Mouse (Mus musculus): ENCODE measurements around the gene Vma21. TPM values are rescaled to one million over a fixed set of nuclear protein-coding genes. Genes with fewer than 3 reads are reported as not detected.
A peak's percentile ranks its signal among the peaks of the same experiment; 100 is the strongest.

The Vma21 gene
- 0.87 and 1.8 TPM in 2 replicates for polyA plus RNA-seq (2012; rRNA removed)

DNA sequence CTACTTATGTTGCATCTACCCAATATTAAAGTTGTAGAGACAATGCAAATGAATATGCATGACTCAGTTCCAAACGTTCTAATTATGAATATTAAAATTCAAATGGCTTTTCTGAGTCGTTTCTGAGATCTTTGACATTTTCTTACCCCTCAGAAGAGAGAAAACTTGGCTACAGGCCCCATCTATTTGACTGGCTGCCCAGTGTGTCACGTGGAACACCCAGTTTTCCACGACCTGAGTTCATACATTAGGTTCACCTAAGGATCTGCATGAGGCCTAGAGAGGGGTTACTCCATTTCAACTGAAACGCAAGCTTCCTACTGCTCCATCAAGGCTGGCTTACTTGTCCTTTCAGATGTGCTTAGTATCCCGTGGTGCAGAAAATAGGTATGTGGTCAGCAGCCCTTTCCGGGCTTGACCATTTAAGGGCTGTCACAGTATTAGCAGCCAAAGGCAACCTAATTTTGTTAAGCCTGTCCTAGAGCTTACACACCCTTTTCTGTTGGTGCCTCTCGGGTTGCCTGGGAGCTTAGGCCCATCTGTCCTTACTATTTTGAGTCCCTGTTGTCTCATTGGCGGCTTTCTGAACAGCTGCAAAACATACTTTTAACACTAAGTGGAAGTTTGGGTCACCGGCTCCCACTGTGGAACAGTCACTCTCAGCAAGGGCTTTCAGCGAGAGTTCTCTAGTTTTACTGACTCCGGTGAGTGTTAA is at the start of gene Vma21:
TSS of gene Vma21 (plus strand) at position 294 of the 715 bp plus-strand sequence.
- Histone ChIP-seq H3K36me3 (ENCODE audit: control insufficient read depth, insufficient read depth, low read length) (no peaks in the 10 kb centered on the region), H3K27ac (ENCODE audit: control insufficient read depth, insufficient read depth, low read depth, low read length) (peak within 1 kb of the TSS; percentile 74), H3K4me3 (ENCODE audit: control insufficient read depth, low read depth, low read length) (peak within 1 kb of the TSS; percentile 83), H3K27me3 (ENCODE audit: control insufficient read depth, insufficient read depth, low read length) (no peaks in the 10 kb centered on the region), H3K4me1 (ENCODE audit: control insufficient read depth, insufficient read depth, low read length) (no peaks in the 10 kb centered on the region)
- no peak for TF ChIP-seq CTCF (IDR thresholded peaks at IDR 0.05; ENCODE audit: control insufficient read depth, insufficient read depth, insufficient replicate concordance, low read depth, low read length)
- no peak for TF ChIP-seq POLR2A (IDR thresholded peaks at IDR 0.05; ENCODE audit: control insufficient read depth, low read depth, low read length)

DNA sequence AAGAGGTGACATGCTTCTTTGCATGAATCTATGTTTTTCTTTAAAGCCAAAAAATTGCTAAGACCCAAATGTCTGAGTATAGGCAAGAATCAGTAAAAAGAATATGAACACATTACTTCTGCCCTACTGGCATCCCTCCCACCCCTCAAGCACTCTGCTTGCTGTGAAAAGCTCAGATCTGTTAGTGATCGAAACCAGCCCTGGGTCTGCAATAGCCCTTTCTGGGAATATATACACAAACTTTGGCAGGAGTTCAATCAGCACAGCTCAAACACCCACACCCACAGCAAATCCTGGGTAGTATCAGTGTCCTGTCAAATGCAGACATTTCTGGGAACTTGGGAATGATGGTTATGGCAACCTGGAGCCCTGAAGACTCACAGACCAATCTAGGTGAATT is 47.8 kb upstream of the Vma21 start:
- H3K27me3 ChIP-seq (ENCODE audit: control insufficient read depth, insufficient read depth, low read length): no peaks in the 10 kb centered on the region
- H3K36me3 ChIP-seq (ENCODE audit: control insufficient read depth, insufficient read depth, low read length): no peaks in the 10 kb centered on the region
- H3K4me1 ChIP-seq (ENCODE audit: control insufficient read depth, insufficient read depth, low read length): no peaks in the 10 kb centered on the region
- H3K27ac ChIP-seq (ENCODE audit: control insufficient read depth, insufficient read depth, low read depth, low read length): no peak overlapping the region
- no peak overlapping the region for H3K4me3 ChIP-seq (ENCODE audit: control insufficient read depth, low read depth, low read length)
- TF ChIP-seq POLR2A (IDR thresholded peaks at IDR 0.05; ENCODE audit: control insufficient read depth, low read depth, low read length) (no peak), CTCF (IDR thresholded peaks at IDR 0.05; ENCODE audit: control insufficient read depth, insufficient read depth, insufficient replicate concordance, low read depth, low read length) (no peak)

GRCm38 (mm10) chrX:71791106-71791505 is 24.6 kb upstream of the Vma21 start:
- TF ChIP-seq POLR2A (IDR thresholded peaks at IDR 0.05; ENCODE audit: control insufficient read depth, low read depth, low read length) (no peak), CTCF (IDR thresholded peaks at IDR 0.05; ENCODE audit: control insufficient read depth, insufficient read depth, insufficient replicate concordance, low read depth, low read length) (no peak)
- Histone ChIP-seq H3K4me3 (ENCODE audit: control insufficient read depth, low read depth, low read length) (no peak overlapping the region), H3K27ac (ENCODE audit: control insufficient read depth, insufficient read depth, low read depth, low read length) (no peak overlapping the region), H3K36me3 (ENCODE audit: control insufficient read depth, insufficient read depth, low read length) (no peaks in the 10 kb centered on the region), H3K27me3 (ENCODE audit: control insufficient read depth, insufficient read depth, low read length) (no peaks in the 10 kb centered on the region), H3K4me1 (ENCODE audit: control insufficient read depth, insufficient read depth, low read length) (no peaks in the 10 kb centered on the region)

DNA sequence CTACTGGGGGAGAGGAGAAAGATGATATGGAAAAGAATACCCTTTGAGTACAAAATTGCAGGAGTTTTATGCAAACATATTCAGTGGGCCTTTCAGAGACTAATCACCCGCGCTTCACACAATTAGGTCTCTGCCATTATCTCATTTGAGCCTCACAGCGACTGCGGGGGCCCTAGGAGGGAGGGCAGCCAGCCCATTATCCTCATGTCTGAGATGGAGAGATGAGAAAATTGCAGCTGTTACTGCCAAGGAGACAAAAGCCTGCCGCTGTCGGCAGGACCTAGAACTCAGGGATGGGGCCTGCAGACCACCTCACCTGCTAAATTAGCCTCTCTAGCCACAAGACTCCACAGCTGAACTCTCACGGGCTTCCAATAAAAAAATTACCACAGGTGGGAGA is 18.0 kb upstream of the Vma21 start:
- TF ChIP-seq CTCF (IDR thresholded peaks at IDR 0.05; ENCODE audit: control insufficient read depth, insufficient read depth, insufficient replicate concordance, low read depth, low read length) (no peak), POLR2A (IDR thresholded peaks at IDR 0.05; ENCODE audit: control insufficient read depth, low read depth, low read length) (no peak)
- Histone ChIP-seq H3K27me3 (ENCODE audit: control insufficient read depth, insufficient read depth, low read length) (no peaks in the 10 kb centered on the region), H3K36me3 (ENCODE audit: control insufficient read depth, insufficient read depth, low read length) (no peaks in the 10 kb centered on the region), H3K4me1 (ENCODE audit: control insufficient read depth, insufficient read depth, low read length) (no peaks in the 10 kb centered on the region), H3K4me3 (ENCODE audit: control insufficient read depth, low read depth, low read length) (no peak overlapping the region), H3K27ac (ENCODE audit: control insufficient read depth, insufficient read depth, low read depth, low read length) (no peak overlapping the region)

DNA sequence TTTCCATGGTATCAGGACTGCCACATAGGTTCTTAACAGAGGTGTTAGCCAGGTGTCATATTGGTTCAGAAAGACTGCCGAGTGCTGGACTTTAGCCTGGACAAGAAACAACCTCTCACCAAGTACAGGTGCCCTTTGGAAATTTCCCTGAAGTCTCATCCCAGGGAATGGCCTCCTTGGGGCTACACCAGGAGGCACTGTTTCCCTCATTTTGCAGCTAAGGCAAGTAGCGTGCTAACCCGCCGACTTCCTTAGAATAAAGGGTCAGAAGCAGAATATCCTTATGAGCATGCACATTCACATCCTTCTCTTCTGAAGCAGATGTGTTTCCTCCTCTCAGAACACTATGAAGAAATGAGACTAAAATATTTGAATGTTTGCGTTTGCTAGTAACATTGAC is 16.8 kb upstream of the Vma21 start:
- H3K36me3 ChIP-seq (ENCODE audit: control insufficient read depth, insufficient read depth, low read length): no peaks in the 10 kb centered on the region
- TF ChIP-seq POLR2A (IDR thresholded peaks at IDR 0.05; ENCODE audit: control insufficient read depth, low read depth, low read length): no peak
- TF ChIP-seq CTCF (IDR thresholded peaks at IDR 0.05; ENCODE audit: control insufficient read depth, insufficient read depth, insufficient replicate concordance, low read depth, low read length): no peak
- no peaks in the 10 kb centered on the region for H3K27me3 ChIP-seq (ENCODE audit: control insufficient read depth, insufficient read depth, low read length)
- no peak overlapping the region for H3K27ac ChIP-seq (ENCODE audit: control insufficient read depth, insufficient read depth, low read depth, low read length)
- no peaks in the 10 kb centered on the region for H3K4me1 ChIP-seq (ENCODE audit: control insufficient read depth, insufficient read depth, low read length)
- no peak overlapping the region for H3K4me3 ChIP-seq (ENCODE audit: control insufficient read depth, low read depth, low read length)

- no peak for TF ChIP-seq POLR2A (IDR thresholded peaks at IDR 0.05; ENCODE audit: control insufficient read depth, low read depth, low read length)
- no peak overlapping the region for H3K27ac ChIP-seq (ENCODE audit: control insufficient read depth, insufficient read depth, low read depth, low read length)
- H3K27me3 ChIP-seq (ENCODE audit: control insufficient read depth, insufficient read depth, low read length): no peaks in the 10 kb centered on the region
- no peak overlapping the region for H3K4me3 ChIP-seq (ENCODE audit: control insufficient read depth, low read depth, low read length)
- no peaks in the 10 kb centered on the region for H3K36me3 ChIP-seq (ENCODE audit: control insufficient read depth, insufficient read depth, low read length)
- H3K4me1 ChIP-seq (ENCODE audit: control insufficient read depth, insufficient read depth, low read length): no peaks in the 10 kb centered on the region
These were observed 3.5 kb upstream of the Vma21 start for GRCm38 (mm10) chrX:71811966-71812835.

DNA sequence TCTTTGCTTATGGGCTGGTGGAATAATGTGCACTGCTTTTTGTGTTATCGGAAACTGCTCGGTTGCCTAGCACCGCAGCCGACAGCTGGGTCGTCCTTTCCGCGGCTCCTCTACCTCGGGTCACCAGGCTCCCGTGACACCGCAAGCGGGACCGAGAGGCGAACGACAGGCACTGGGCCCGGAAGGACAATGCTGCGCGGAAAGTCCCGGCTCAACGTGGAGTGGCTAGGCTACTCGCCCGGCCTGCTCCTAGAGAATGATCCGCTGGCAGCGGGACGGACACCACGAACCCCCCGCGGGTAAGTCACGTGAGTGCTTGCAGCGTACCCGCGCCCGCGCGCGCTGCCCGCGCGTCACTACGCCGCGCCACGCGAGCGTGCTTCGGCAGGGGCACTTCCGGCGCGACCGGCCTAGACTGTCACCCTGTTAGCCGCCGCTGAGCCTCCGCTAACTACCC is 705 bp downstream of the Vma21 start:
- H3K27ac ChIP-seq (ENCODE audit: control insufficient read depth, insufficient read depth, low read depth, low read length): peak overlapping the region; percentile 74
- peak overlapping the region; percentile 83 for H3K4me3 ChIP-seq (ENCODE audit: control insufficient read depth, low read depth, low read length)
- H3K36me3 ChIP-seq (ENCODE audit: control insufficient read depth, insufficient read depth, low read length): no peaks in the 10 kb centered on the region
- TF ChIP-seq CTCF (IDR thresholded peaks at IDR 0.05; ENCODE audit: control insufficient read depth, insufficient read depth, insufficient replicate concordance, low read depth, low read length) (no peak), POLR2A (IDR thresholded peaks at IDR 0.05; ENCODE audit: control insufficient read depth, low read depth, low read length) (peak; percentile 76)
- H3K4me1 ChIP-seq (ENCODE audit: control insufficient read depth, insufficient read depth, low read length): no peaks in the 10 kb centered on the region
- no peaks in the 10 kb centered on the region for H3K27me3 ChIP-seq (ENCODE audit: control insufficient read depth, insufficient read depth, low read length)
